Mouse (Mus musculus): ENCODE results near the gene Gpr153. TPM values are rescaled to one million over a fixed set of nuclear protein-coding genes. Genes with fewer than 3 reads are reported as not detected.

The Gpr153 gene
- total and polyA plus RNA-seq, 3 experiments: 0.30 to 1.4 (median 0.70) TPM

GRCm38 (mm10) chr4:152264867-152265568 lies 9.0 kb upstream of the Gpr153 start:
- H3K9ac ChIP-seq (ENCODE audit: insufficient read depth, low read depth): no peak overlapping the region
- H3K79me2 ChIP-seq (replicated peaks; ENCODE audit: control insufficient read depth, extremely low read depth, insufficient read depth, poor library complexity, severe bottlenecking): no peaks in the 10 kb centered on the region
- H3K27me3 ChIP-seq (replicated peaks): no peaks in the 10 kb centered on the region
- H3K27ac ChIP-seq (ENCODE audit: insufficient read depth, low read depth): no peak overlapping the region
- DNase-seq (ENCODE audit: extremely low read depth): peak; percentile 34
- no peaks in the 10 kb centered on the region for H3K9me3 ChIP-seq (replicated peaks; ENCODE audit: low read length)
- in situ Hi-C loops (cut with MboI; ENCODE audit: low pct_ligation_motif_present, low pct_unique_long_range_greater_than_20kb, low sequenced_read_pairs) (no loop called here), dilution Hi-C loops (cut with MboI; ENCODE audit: extremely low pct_ligation_motif_present, extremely low pct_unique_long_range_greater_than_20kb, low sequenced_read_pairs) (no loop called here)
- H3K4me3 ChIP-seq (replicated peaks in 1 of 3; ENCODE audit: low read depth in 2 of 3, low read length in 2 of 3, poor library complexity in 1 of 3): no peak overlapping the region
- TF ChIP-seq USF2 (conservative IDR thresholded peaks at IDR 0.05; ENCODE audit: low read depth, low read length) (no peak), SMC3 (IDR thresholded peaks at IDR 0.05; ENCODE audit: low read depth, low read length) (peak; percentile 58), IRF4 (IDR thresholded peaks at IDR 0.05; ENCODE audit: low read depth, low read length) (no peak), RAD21 (IDR thresholded peaks at IDR 0.05; ENCODE audit: low read depth, low read length) (peak; percentile 44), CTCF (conservative IDR thresholded peaks at IDR 0.05 in 1 of 2, IDR thresholded peaks at IDR 0.05 in 1 of 2; ENCODE audit: low read depth in 2 of 2, low read length in 2 of 2) (peak in 1 of 2 experiments; percentile 65; a peak in 3 of 4 replicates), POLR2A (IDR thresholded peaks at IDR 0.05; ENCODE audit: low read depth, low read length) (no peak), TBP (conservative IDR thresholded peaks at IDR 0.05; ENCODE audit: low read depth, low read length) (no peak)
- H3K36me3 ChIP-seq (replicated peaks in 1 of 2; ENCODE audit: control insufficient read depth in 1 of 2, insufficient read depth in 1 of 2, low read length in 1 of 2): peaks cover 4 to 74% of the 10 kb centered on the region in 2 experiments
- H3K4me2 ChIP-seq (ENCODE audit: insufficient read depth, low read depth, poor library complexity, severe bottlenecking): no peak overlapping the region
- peaks cover 11 to 73% of the 10 kb centered on the region in 2 experiments for H3K4me1 ChIP-seq (ENCODE audit: control insufficient read depth in 1 of 2, insufficient read depth in 2 of 2)

GRCm38 (mm10) chr4:152265791-152266190 lies 8.2 kb upstream of the Gpr153 start:
- H3K27ac ChIP-seq (ENCODE audit: insufficient read depth, low read depth): no peak overlapping the region
- H3K4me2 ChIP-seq (ENCODE audit: insufficient read depth, low read depth, poor library complexity, severe bottlenecking): no peak overlapping the region
- H3K4me3 ChIP-seq (replicated peaks in 1 of 3; ENCODE audit: low read depth in 2 of 3, low read length in 2 of 3, poor library complexity in 1 of 3): no peak overlapping the region
- no peaks in the 10 kb centered on the region for H3K27me3 ChIP-seq (replicated peaks)
- no peak overlapping the region for H3K9ac ChIP-seq (ENCODE audit: insufficient read depth, low read depth)
- H3K4me1 ChIP-seq (ENCODE audit: control insufficient read depth in 1 of 2, insufficient read depth in 2 of 2): peaks cover 19 to 80% of the 10 kb centered on the region in 2 experiments
- peaks cover 2 to 66% of the 10 kb centered on the region in 2 experiments for H3K36me3 ChIP-seq (replicated peaks in 1 of 2; ENCODE audit: control insufficient read depth in 1 of 2, insufficient read depth in 1 of 2, low read length in 1 of 2)
- no peaks in the 10 kb centered on the region for H3K9me3 ChIP-seq (replicated peaks; ENCODE audit: low read length)
- no peak for DNase-seq (ENCODE audit: extremely low read depth)
- dilution Hi-C loops (cut with MboI; ENCODE audit: extremely low pct_ligation_motif_present, extremely low pct_unique_long_range_greater_than_20kb, low sequenced_read_pairs): no loop called here
- in situ Hi-C loops (cut with MboI; ENCODE audit: low pct_ligation_motif_present, low pct_unique_long_range_greater_than_20kb, low sequenced_read_pairs): no loop called here
- no peaks in the 10 kb centered on the region for H3K79me2 ChIP-seq (replicated peaks; ENCODE audit: control insufficient read depth, extremely low read depth, insufficient read depth, poor library complexity, severe bottlenecking)
- TF ChIP-seq MEF2A (IDR thresholded peaks at IDR 0.05; ENCODE audit: borderline replicate concordance, low read depth, low read length): no peak
- TF ChIP-seq MAX (IDR thresholded peaks at IDR 0.05; ENCODE audit: low read length): no peak
- TF ChIP-seq JUN (IDR thresholded peaks at IDR 0.05; ENCODE audit: insufficient read depth, low read depth, low read length): no peak
- no peak for TF ChIP-seq NELFE (IDR thresholded peaks at IDR 0.05; ENCODE audit: low read depth, low read length)

- Histone ChIP-seq H3K9ac (ENCODE audit: insufficient read depth, low read depth) (no peak overlapping the region), H3K4me3 (replicated peaks in 1 of 3; ENCODE audit: low read depth in 2 of 3, low read length in 2 of 3, poor library complexity in 1 of 3) (no peak overlapping the region), H3K36me3 (replicated peaks in 1 of 2; ENCODE audit: control insufficient read depth in 1 of 2, insufficient read depth in 1 of 2, low read length in 1 of 2) (peaks cover 0 to 61% of the 10 kb centered on the region in 2 experiments), H3K79me2 (replicated peaks; ENCODE audit: control insufficient read depth, extremely low read depth, insufficient read depth, poor library complexity, severe bottlenecking) (no peaks in the 10 kb centered on the region), H3K27ac (ENCODE audit: insufficient read depth, low read depth) (no peak overlapping the region), H3K9me3 (replicated peaks; ENCODE audit: low read length) (no peaks in the 10 kb centered on the region), H3K4me1 (ENCODE audit: control insufficient read depth in 1 of 2, insufficient read depth in 2 of 2) (peaks cover 25 to 86% of the 10 kb centered on the region in 2 experiments), H3K27me3 (replicated peaks) (no peaks in the 10 kb centered on the region), H3K4me2 (ENCODE audit: insufficient read depth, low read depth, poor library complexity, severe bottlenecking) (no peak overlapping the region)
- in situ Hi-C loops (cut with MboI; ENCODE audit: low pct_ligation_motif_present, low pct_unique_long_range_greater_than_20kb, low sequenced_read_pairs) (no loop called here), dilution Hi-C loops (cut with MboI; ENCODE audit: extremely low pct_ligation_motif_present, extremely low pct_unique_long_range_greater_than_20kb, low sequenced_read_pairs) (no loop called here)
- DNase-seq (ENCODE audit: extremely low read depth): no peak
- TF ChIP-seq ZC3H11A (IDR thresholded peaks at IDR 0.05; ENCODE audit: low read depth, low read length) (no peak), TCF12 (IDR thresholded peaks at IDR 0.05; ENCODE audit: low read depth, low read length) (no peak), USF1 (IDR thresholded peaks at IDR 0.05; ENCODE audit: low read depth, low read length) (no peak), POLR2A (IDR thresholded peaks at IDR 0.05; ENCODE audit: low read depth, low read length) (no peak), RCOR1 (conservative IDR thresholded peaks at IDR 0.05; ENCODE audit: low read depth, low read length) (no peak), TBP (conservative IDR thresholded peaks at IDR 0.05; ENCODE audit: low read depth, low read length) (no peak), MAFK (IDR thresholded peaks at IDR 0.05; ENCODE audit: insufficient replicate concordance, low read length) (no peak), PAX5 (IDR thresholded peaks at IDR 0.05; ENCODE audit: low read length) (no peak), HCFC1 (IDR thresholded peaks at IDR 0.05; ENCODE audit: low read depth, low read length) (no peak), E2F4 (IDR thresholded peaks at IDR 0.05; ENCODE audit: insufficient replicate concordance, low read depth, low read length) (no peak), JUN (IDR thresholded peaks at IDR 0.05; ENCODE audit: insufficient read depth, low read depth, low read length) (no peak)
Measured at GRCm38 (mm10) chr4:152266236-152266895, 7.7 kb upstream of the Gpr153 start.

Data from CH12.LX (cell line).